15 mouse cellular contexts compared by ENCODE assay signal in genomic region chrX:71110333-71110732, GRCm38 (mm10).
"Had no signal": no experiment of that assay in that cellular context is flagged by ENCODE, and none has a peak within 500 bp of the region (broad histone marks: within the 10 kb centered on the region; RNA-seq: fewer than 3 reads in every experiment).

No protein-coding gene starts in this region.

- H3K4me2 ChIP-seq: limb, embryonic 13.5 days; liver, embryonic 13.5 days; midbrain, embryonic 11.5 days had no signal

- H3K4me3 ChIP-seq: limb, embryonic 13.5 days; liver, embryonic 13.5 days had no signal

- H3K36me3 ChIP-seq: limb, embryonic 13.5 days; liver, embryonic 13.5 days had no signal

- H3K27me3 ChIP-seq: liver, embryonic 13.5 days had no signal

- H3K9me3 ChIP-seq: limb, embryonic 13.5 days; liver, embryonic 13.5 days had no signal

- DNase-seq: kidney, adult 2 months; kidney, postnatal 4 days; left cerebral cortex, postnatal 4 days; liver, embryonic 13.5 days; lung, adult 2 months; lung, postnatal 14 days; lung, postnatal 4 days; midbrain, embryonic 14.5 days; right cerebral cortex, postnatal 14 days; right cerebral cortex, postnatal 4 days; thymus, postnatal 25 days had no signal

- H3K9ac ChIP-seq: limb, embryonic 13.5 days; liver, embryonic 13.5 days had no signal

- H3K4me1 ChIP-seq: limb, embryonic 13.5 days; liver, embryonic 13.5 days had no signal

- H3K27ac ChIP-seq: kidney, postnatal 0 days; limb, embryonic 13.5 days; liver, embryonic 13.5 days; stomach, postnatal 0 days had no signal
